Mouse (Mus musculus): ENCODE measurements around the gene Icmt. TPM values are rescaled to one million over a fixed set of nuclear protein-coding genes. Genes with fewer than 3 reads are reported as not detected.

Icmt gene
- polyA plus RNA-seq, 1 experiment from 2014 or later: 23.5 TPM

DNA sequence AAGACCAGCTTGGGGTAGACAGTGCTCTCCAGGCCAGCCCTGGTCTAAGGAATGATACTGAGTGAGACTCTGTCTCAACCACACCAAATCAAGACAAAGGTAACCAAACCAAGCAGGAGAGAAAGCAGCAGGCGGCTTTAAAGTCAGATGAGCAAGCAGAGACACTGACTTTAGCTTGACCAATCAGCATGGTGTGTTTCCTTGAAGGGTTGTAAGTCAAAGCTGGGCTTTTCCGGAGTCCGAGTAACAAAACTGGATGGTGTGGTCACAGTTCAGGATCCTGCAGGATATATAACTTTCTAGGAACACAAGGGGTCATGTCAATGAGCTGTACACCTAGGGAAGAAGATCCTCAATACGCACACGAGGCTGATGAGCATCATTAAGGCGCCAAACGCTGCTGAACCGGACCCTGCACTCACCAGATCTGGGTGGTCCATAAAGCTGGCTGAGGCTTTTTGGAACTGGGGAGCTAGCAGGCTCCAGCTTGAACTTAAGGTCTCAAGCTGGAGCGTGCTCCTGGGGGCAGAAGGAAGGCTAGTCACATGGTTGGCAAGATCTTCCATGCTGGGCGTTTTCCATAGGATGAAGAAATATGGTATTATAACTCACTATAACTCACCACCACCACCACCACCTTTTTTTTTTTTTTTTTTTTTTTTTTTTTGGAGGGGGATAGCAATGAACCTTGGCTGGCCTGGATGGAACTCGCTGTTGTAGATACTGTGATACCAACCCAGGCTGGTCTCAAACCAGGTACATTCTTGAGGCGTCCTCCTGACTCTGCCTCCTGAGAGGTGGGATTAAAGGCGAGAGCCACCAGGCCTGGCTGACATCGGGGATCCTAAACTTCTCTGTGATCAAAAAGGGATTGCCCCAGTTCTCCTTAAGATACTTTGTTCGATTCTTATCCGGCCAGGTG, 27.9 kb downstream of the Icmt start:
- WGBS: 51% methylated on average over 16 of the region's 16 CpGs
- Histone ChIP-seq H3K36me3 (peaks cover 20% of the 10 kb centered on the region), H3K27ac (peak overlapping the region; percentile 57; the same call in 1 of the 2 replicates), H3K4me2 (peak overlapping the region; percentile 75), H3K4me3 (peak overlapping the region; percentile 98), H3K27me3 (no peaks in the 10 kb centered on the region), H3K4me1 (peaks cover 14% of the 10 kb centered on the region), H3K9me3 (no peaks in the 10 kb centered on the region), H3K9ac (peak overlapping the region; percentile 98; the same call in 1 of the 2 replicates)
- ATAC-seq (ENCODE audit: insufficient number of reproducible peaks, insufficient read depth, low FRiP score, low TSS enrichment, low read depth): no peak

DNA sequence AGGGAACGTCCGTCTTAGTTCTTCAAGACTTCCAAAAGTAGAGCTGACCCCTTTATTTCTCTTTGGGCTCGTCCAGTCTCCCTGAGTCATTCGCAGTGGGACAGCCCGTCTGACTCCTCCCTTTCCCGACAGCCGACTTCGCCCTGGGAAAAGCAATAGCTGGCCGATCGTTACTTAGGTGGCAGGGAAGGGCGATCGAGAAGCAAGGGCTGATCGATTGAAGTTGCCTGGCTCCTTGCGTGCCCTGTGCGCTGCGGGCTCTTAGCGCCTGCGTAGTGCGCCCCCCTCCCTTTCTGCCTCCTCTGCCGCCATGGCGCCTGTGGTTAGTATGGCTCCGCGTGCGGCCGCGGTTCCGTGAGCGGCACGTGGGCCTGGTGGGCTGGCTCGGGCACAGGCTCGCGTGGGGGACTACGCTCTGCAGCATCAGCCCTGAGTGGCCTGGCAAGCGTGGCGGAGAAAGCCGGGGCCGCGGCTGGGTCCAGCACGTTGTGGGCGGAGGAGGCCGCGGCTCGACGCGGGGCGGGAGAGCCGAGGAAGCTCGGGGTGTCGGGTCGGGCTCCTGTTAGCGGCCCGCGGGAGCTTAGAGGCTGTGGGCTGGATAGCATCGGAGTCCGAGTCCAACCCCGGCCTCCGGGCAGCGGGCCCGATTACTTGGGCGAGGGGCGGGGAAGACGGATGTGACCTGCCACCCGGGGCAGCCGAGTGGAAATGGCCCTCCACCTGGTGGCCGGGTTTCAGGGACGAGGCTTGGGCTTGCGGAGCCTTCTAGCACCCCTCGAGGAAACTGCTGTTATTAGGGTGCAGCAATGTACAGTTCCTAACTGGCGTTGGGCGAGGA, 28.8 kb downstream of the Icmt start, which contains the start of gene Rpl22:
Gene Rpl22, plus strand, starts transcription at position 169 of the 838 bp plus-strand sequence.
- no peaks in the 10 kb centered on the region for H3K27me3 ChIP-seq
- WGBS: under 1% methylated on average over 70 of the region's 70 CpGs

GRCm38 (mm10) chr4:152326543-152326942, 29.5 kb downstream of the Icmt start:
- WGBS: under 1% methylated on average over 11 of the region's 11 CpGs
- Histone ChIP-seq H3K9ac (peak overlapping the region; percentile 98), H3K9me3 (no peaks in the 10 kb centered on the region), H3K4me2 (peak overlapping the region; percentile 75), H3K4me1 (peaks cover 14% of the 10 kb centered on the region), H3K27me3 (no peaks in the 10 kb centered on the region), H3K36me3 (peaks cover 37% of the 10 kb centered on the region), H3K4me3 (peak overlapping the region; percentile 98), H3K27ac (no peak overlapping the region)
- ATAC-seq (ENCODE audit: insufficient number of reproducible peaks, insufficient read depth, low FRiP score, low TSS enrichment, low read depth): no peak

More for the DNA sequence above, 28.8 kb downstream of the Icmt start, which contains the start of gene Rpl22:
- peaks cover 29% of the 10 kb centered on the region for H3K36me3 ChIP-seq
- H3K9me3 ChIP-seq: no peaks in the 10 kb centered on the region
- H3K4me3 ChIP-seq: peak within 1 kb of the TSS; percentile 98
- peak within 1 kb of the TSS; percentile 75 for H3K4me2 ChIP-seq
- peak; percentile 92 for ATAC-seq (ENCODE audit: insufficient number of reproducible peaks, insufficient read depth, low FRiP score, low TSS enrichment, low read depth)
- peaks cover 14% of the 10 kb centered on the region for H3K4me1 ChIP-seq
- peak within 1 kb of the TSS; percentile 98 for H3K9ac ChIP-seq
- H3K27ac ChIP-seq: peak within 1 kb of the TSS; percentile 74

DNA sequence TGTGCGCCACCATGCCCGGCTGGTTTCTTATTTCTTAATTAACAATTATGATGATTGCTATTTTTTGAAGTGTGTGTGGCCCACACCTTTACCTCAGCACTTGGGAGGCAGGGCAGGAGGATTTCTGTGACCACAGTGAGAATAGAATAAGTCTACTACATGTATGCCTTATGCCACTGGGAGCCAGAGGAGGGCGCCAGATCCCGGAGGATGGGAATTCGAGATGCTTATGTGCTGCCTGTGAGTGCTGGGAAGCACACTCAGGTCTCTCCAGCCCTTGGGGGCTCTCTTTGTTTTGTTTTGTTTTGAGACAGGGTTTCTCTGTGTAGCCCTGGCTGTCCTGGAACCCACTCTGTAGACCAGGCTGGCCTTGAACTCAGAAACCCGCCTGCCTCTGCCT, 31.7 kb downstream of the Icmt start:
- Histone ChIP-seq H3K4me3 (no peak overlapping the region), H3K9me3 (no peaks in the 10 kb centered on the region), H3K27ac (no peak overlapping the region), H3K27me3 (no peaks in the 10 kb centered on the region), H3K4me2 (no peak overlapping the region), H3K4me1 (peaks cover 14% of the 10 kb centered on the region), H3K9ac (no peak overlapping the region), H3K36me3 (peaks cover 58% of the 10 kb centered on the region)
- no peak for ATAC-seq (ENCODE audit: insufficient number of reproducible peaks, insufficient read depth, low FRiP score, low TSS enrichment, low read depth)
- WGBS: 82% methylated on average over 6 of the region's 6 CpGs

DNA sequence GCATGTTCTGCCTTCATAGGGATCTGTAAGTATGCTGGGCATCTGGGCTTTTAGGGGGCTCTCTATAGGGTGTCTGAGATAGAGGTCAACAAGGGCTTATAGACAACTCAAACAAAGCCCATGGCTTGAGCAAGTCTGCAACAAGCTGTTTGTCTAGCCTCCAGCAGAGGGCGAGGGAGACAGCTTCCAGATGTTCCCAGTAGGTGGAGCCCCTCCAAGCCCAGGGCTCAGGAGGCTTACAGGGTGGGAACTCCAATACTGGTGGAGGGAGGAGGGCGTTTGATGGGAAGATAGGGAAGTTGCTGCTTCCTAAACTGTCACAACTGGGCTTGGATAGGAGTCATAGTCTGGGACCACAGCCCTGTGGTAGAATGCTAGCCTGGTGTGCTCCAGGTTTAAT, 35.9 kb downstream of the Icmt start:
- no peak overlapping the region for H3K4me2 ChIP-seq
- WGBS: 38% methylated on average over 2 of the region's 2 CpGs
- H3K4me3 ChIP-seq: no peak overlapping the region
- peaks cover 2% of the 10 kb centered on the region; the same call in 1 of the 2 replicates for H3K4me1 ChIP-seq
- H3K27me3 ChIP-seq: peaks cover 19% of the 10 kb centered on the region
- H3K9ac ChIP-seq: no peak overlapping the region
- H3K9me3 ChIP-seq: no peaks in the 10 kb centered on the region; the same call in 1 of the 2 replicates
- ATAC-seq (ENCODE audit: insufficient number of reproducible peaks, insufficient read depth, low FRiP score, low TSS enrichment, low read depth): no peak
- no peak overlapping the region for H3K27ac ChIP-seq
- peaks cover 74% of the 10 kb centered on the region for H3K36me3 ChIP-seq

- no peak overlapping the region for H3K27ac ChIP-seq
- H3K36me3 ChIP-seq: peaks cover 70% of the 10 kb centered on the region
- H3K9me3 ChIP-seq: no peaks in the 10 kb centered on the region; the same call in 1 of the 2 replicates
- peaks cover 25% of the 10 kb centered on the region for H3K27me3 ChIP-seq
- no peak overlapping the region for H3K4me3 ChIP-seq
- no peak for ATAC-seq (ENCODE audit: insufficient number of reproducible peaks, insufficient read depth, low FRiP score, low TSS enrichment, low read depth)
- H3K4me2 ChIP-seq: no peak overlapping the region
- H3K9ac ChIP-seq: no peak overlapping the region
- WGBS: 93% methylated on average over 12 of the region's 12 CpGs
- no peaks in the 10 kb centered on the region for H3K4me1 ChIP-seq
Measured at GRCm38 (mm10) chr4:152333587-152333986, 36.6 kb downstream of the Icmt start.

DNA sequence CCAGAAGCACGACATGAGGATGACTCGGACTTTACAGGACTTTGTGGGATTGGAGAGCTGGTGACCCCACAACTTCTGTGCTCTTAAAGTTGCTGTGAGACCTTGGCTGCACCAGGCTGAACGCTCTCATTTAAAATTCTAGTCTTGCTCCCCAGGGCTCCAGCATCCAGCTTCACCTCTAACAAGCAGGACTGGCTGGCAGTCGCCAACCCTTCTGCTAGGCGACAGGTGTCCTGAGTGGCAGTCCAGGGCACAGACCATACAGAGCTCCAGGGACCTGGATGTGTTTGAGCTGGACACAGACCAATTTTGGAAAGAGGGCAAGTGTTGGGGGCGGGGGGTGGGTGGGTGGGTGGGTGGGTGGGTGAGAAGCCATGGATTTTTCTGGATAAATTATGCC, 40.7 kb downstream of the Icmt start:
- no peak for ATAC-seq (ENCODE audit: insufficient number of reproducible peaks, insufficient read depth, low FRiP score, low TSS enrichment, low read depth)
- peaks cover 63% of the 10 kb centered on the region for H3K27me3 ChIP-seq
- peaks cover 28% of the 10 kb centered on the region for H3K36me3 ChIP-seq
- H3K4me3 ChIP-seq: no peak overlapping the region
- WGBS: 23% methylated on average over 6 of the region's 6 CpGs
- H3K9ac ChIP-seq: no peak overlapping the region
- peaks cover 12% of the 10 kb centered on the region for H3K4me1 ChIP-seq
- no peak overlapping the region for H3K4me2 ChIP-seq
- no peaks in the 10 kb centered on the region; the same call in 1 of the 2 replicates for H3K9me3 ChIP-seq
- H3K27ac ChIP-seq: no peak overlapping the region

GRCm38 (mm10) chr4:152338419-152339292, 41.6 kb downstream of the Icmt start, which contains the start of gene Chd5:
TSS of gene Chd5 (plus strand) at chr4:152338651.
- no peak within 1 kb of the TSS for H3K27ac ChIP-seq
- WGBS: under 1% methylated on average over 70 of the region's 120 CpGs
- H3K4me1 ChIP-seq: peaks cover 12% of the 10 kb centered on the region
- H3K36me3 ChIP-seq: peaks cover 19% of the 10 kb centered on the region
- peak within 1 kb of the TSS; percentile 100 for H3K4me2 ChIP-seq
- H3K4me3 ChIP-seq: peak within 1 kb of the TSS; percentile 64
- H3K9me3 ChIP-seq: no peaks in the 10 kb centered on the region; the same call in 1 of the 2 replicates
- H3K9ac ChIP-seq: peak within 1 kb of the TSS; percentile 73
- no peak for ATAC-seq (ENCODE audit: insufficient number of reproducible peaks, insufficient read depth, low FRiP score, low TSS enrichment, low read depth)
- H3K27me3 ChIP-seq: peaks cover 72% of the 10 kb centered on the region

GRCm38 (mm10) chr4:152339293-152339790, 42.3 kb downstream of the Icmt start:
- ATAC-seq (ENCODE audit: insufficient number of reproducible peaks, insufficient read depth, low FRiP score, low TSS enrichment, low read depth): no peak
- peak overlapping the region; percentile 73 for H3K9ac ChIP-seq
- peaks cover 12% of the 10 kb centered on the region for H3K4me1 ChIP-seq
- H3K4me3 ChIP-seq: peak overlapping the region; percentile 64
- peaks cover 79% of the 10 kb centered on the region for H3K27me3 ChIP-seq
- H3K9me3 ChIP-seq: no peaks in the 10 kb centered on the region; the same call in 1 of the 2 replicates
- H3K4me2 ChIP-seq: peak overlapping the region; percentile 100
- WGBS: 3% methylated on average over 10 of the region's 26 CpGs
- H3K27ac ChIP-seq: no peak overlapping the region
- H3K36me3 ChIP-seq: peaks cover 12% of the 10 kb centered on the region

DNA sequence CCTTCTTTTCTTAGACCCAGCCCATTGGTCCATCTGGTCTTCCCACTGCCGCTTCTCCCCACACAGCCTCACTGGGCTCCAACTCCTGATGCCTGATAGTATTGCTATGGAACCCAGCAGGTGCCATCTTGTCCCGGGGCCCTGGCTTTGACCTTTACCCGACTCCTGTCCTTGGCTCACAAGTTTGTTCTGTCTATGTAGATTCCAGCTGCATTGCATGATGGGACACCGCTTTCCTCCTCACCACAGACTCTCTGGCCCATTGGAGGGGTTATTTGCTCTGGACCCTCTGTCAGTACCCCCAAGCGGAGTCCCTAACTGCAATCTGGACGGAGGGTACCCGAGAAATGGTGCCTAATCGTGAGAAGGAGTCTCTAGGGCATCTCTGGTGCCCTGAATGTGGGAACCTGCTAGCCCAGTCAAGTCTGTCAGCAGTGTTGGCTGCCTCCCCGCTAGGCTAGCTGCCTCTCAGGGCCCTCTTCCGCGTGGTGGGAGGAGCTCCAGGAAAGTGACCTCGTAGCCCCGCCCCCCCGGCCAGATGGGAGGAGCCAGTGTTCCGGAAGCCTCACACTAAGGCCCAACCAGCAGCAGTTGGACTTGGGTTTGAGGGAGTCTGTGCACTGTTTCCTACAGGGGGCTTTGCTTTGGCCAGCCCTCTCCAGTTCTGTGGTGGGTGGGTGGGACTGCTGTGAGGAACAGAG, 43.7 kb downstream of the Icmt start:
- 38% methylated on average over 15 of the region's 15 CpGs for WGBS
- Histone ChIP-seq H3K27me3 (peaks cover 84% of the 10 kb centered on the region), H3K36me3 (no peaks in the 10 kb centered on the region), H3K27ac (no peak overlapping the region), H3K4me2 (no peak overlapping the region), H3K9ac (no peak overlapping the region), H3K4me1 (peaks cover 15% of the 10 kb centered on the region), H3K9me3 (no peaks in the 10 kb centered on the region), H3K4me3 (no peak overlapping the region)
- ATAC-seq (ENCODE audit: insufficient number of reproducible peaks, insufficient read depth, low FRiP score, low TSS enrichment, low read depth): no peak

Data from embryonic facial prominence, embryonic 13.5 days (tissue).